9 mouse cellular contexts compared by ENCODE assay signal in the genomic region with DNA sequence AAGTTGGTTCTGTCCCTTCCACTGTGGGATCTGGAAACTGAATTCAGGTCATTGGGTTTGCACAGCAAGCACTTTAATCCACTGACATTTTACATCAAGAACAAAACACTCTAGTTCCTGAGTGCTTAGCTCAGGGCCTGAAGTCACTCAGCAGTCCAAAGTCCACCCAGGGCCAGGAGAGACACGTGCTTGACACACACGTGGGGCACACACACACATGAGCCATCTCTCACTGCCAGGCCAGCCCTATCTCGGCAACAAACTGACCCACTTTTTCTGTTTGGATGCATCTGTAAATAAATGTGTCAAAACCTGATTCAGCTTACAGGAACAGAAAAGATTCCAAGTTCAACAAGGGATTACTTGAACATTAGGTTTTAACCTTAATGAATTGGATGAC. TPM values are rescaled to one million over a fixed set of nuclear protein-coding genes. Genes with fewer than 3 reads are reported as not detected.
A peak's percentile ranks its signal among the peaks of the same experiment; 100 is the strongest.
DNase-seq lines count a peak whose midpoint lies in the region; ATAC-seq and TF ChIP-seq lines count a peak whose summit lies in the region.
"Had no signal": no experiment of that assay in that cellular context is flagged by ENCODE, and none has a peak within 500 bp of the region (broad histone marks: within the 10 kb centered on the region; RNA-seq: fewer than 3 reads in every experiment).

No protein-coding gene starts in this region.

- 54% methylated on average over 3 of the region's 3 CpGs for WGBS in heart, postnatal 0 days
- WGBS in forebrain, embryonic 11.5 days, result 79% methylated on average over 3 of the region's 3 CpGs
- 75% methylated on average over 3 of the region's 3 CpGs for WGBS in hindbrain, embryonic 14.5 days

- TF ChIP-seq EP300 in heart, postnatal 0 days (IDR thresholded peaks at IDR 0.05; ENCODE audit: low read depth), result no peak

- H3K36me3 ChIP-seq in heart, postnatal 0 days (replicated peaks; ENCODE audit: control insufficient read depth, insufficient read depth, low read length), result no peaks in the 10 kb centered on the region
- no peaks in the 10 kb centered on the region for H3K36me3 ChIP-seq in forebrain, embryonic 11.5 days (ENCODE audit: control insufficient read depth, insufficient read depth, low read length)
- no peaks in the 10 kb centered on the region for H3K36me3 ChIP-seq in hindbrain, embryonic 14.5 days (replicated peaks; ENCODE audit: control insufficient read depth, insufficient read depth)
- H3K36me3 ChIP-seq: lung, embryonic 15.5 days had no signal

- no peaks in the 10 kb centered on the region for H3K27me3 ChIP-seq in heart, postnatal 0 days (ENCODE audit: control insufficient read depth, insufficient read depth, low read length)
- peaks cover 13% of the 10 kb centered on the region; the same call in 1 of the 2 replicates for H3K27me3 ChIP-seq in forebrain, embryonic 11.5 days (ENCODE audit: control insufficient read depth, insufficient read depth, low read length)
- no peaks in the 10 kb centered on the region for H3K27me3 ChIP-seq in hindbrain, embryonic 14.5 days (ENCODE audit: control insufficient read depth, insufficient read depth, low read length)
- H3K27me3 ChIP-seq: lung, embryonic 15.5 days had no signal

- H3K4me3 ChIP-seq in heart, postnatal 0 days (ENCODE audit: low read depth, low read length), result no peak overlapping the region
- no peak overlapping the region for H3K4me3 ChIP-seq in brown adipose tissue, adult 24 weeks (ENCODE audit: insufficient read depth, low read depth, low read length)
- H3K4me3 ChIP-seq in forebrain, embryonic 11.5 days (ENCODE audit: low read depth, low read length), result no peak overlapping the region
- H3K4me3 ChIP-seq in hindbrain, embryonic 14.5 days (replicated peaks; ENCODE audit: low read length), result no peak overlapping the region
- H3K4me3 ChIP-seq: lung, embryonic 15.5 days had no signal

- H3K27ac ChIP-seq in heart, postnatal 0 days (ENCODE audit: low read depth), result peak overlapping the region; percentile 2; the same call in 1 of the 2 replicates
- peak overlapping the region; percentile 64 for H3K27ac ChIP-seq in brown adipose tissue, adult 24 weeks (replicated peaks; ENCODE audit: low read depth, low read length)
- H3K27ac ChIP-seq in forebrain, embryonic 11.5 days (ENCODE audit: low read depth, low read length), result no peak overlapping the region
- no peak overlapping the region for H3K27ac ChIP-seq in hindbrain, embryonic 14.5 days
- H3K27ac ChIP-seq: lung, embryonic 15.5 days had no signal

- no peak overlapping the region for H3K4me2 ChIP-seq in heart, postnatal 0 days (ENCODE audit: low read depth, low read length)
- H3K4me2 ChIP-seq in forebrain, embryonic 11.5 days (ENCODE audit: low read depth, low read length, severe bottlenecking), result no peak overlapping the region
- H3K4me2 ChIP-seq in hindbrain, embryonic 14.5 days (replicated peaks), result no peak overlapping the region
- H3K4me2 ChIP-seq: lung, embryonic 15.5 days had no signal

- H3K9ac ChIP-seq in heart, postnatal 0 days (replicated peaks; ENCODE audit: low read depth, low read length), result no peak overlapping the region
- no peak overlapping the region for H3K9ac ChIP-seq in forebrain, embryonic 11.5 days (ENCODE audit: low read length)
- H3K9ac ChIP-seq in hindbrain, embryonic 14.5 days, result no peak overlapping the region
- H3K9ac ChIP-seq: lung, embryonic 15.5 days had no signal

- peak; percentile 26 for DNase-seq in heart, postnatal 0 days (ENCODE audit: low spot score)
- DNase-seq in heart, adult 8-10 months (ENCODE audit: low spot score), result no peak
- peak; percentile 90 to 92 for DNase-seq in kidney, adult 8-10 months
- DNase-seq in skeletal muscle tissue, adult 2 months (ENCODE audit: low read depth, low spot score), result peak; percentile 82
- no peak for DNase-seq in embryo, embryonic 9.5 days (ENCODE audit: extremely low spot score)
- DNase-seq in forebrain, embryonic 11.5 days (ENCODE audit: low spot score), result no peak
- no peak for DNase-seq in hindbrain, embryonic 14.5 days (ENCODE audit: low spot score)

- H3K9me3 ChIP-seq in heart, postnatal 0 days (replicated peaks; ENCODE audit: control insufficient read depth, low read length), result no peaks in the 10 kb centered on the region
- H3K9me3 ChIP-seq in forebrain, embryonic 11.5 days (ENCODE audit: control insufficient read depth, low read length), result no peaks in the 10 kb centered on the region
- no peaks in the 10 kb centered on the region for H3K9me3 ChIP-seq in hindbrain, embryonic 14.5 days (ENCODE audit: control insufficient read depth, low read length)
- H3K9me3 ChIP-seq: lung, embryonic 15.5 days had no signal

- no peak for TF ChIP-seq CTCF in heart, postnatal 0 days (IDR thresholded peaks at IDR 0.05; ENCODE audit: low read depth)

- no peak for ATAC-seq in heart, postnatal 0 days (ENCODE audit: insufficient read depth, low read depth)
- ATAC-seq in forebrain, embryonic 11.5 days (replicated peaks; ENCODE audit: low FRiP score), result no peak
- no peak for ATAC-seq in hindbrain, embryonic 14.5 days (ENCODE audit: low FRiP score)

- H3K4me1 ChIP-seq in heart, postnatal 0 days (ENCODE audit: control insufficient read depth, insufficient read depth), result peaks cover 44% of the 10 kb centered on the region
- H3K4me1 ChIP-seq in brown adipose tissue, adult 24 weeks (ENCODE audit: control insufficient read depth, insufficient read depth, insufficient read length, low read length), result peaks cover 21% of the 10 kb centered on the region
- peaks cover 22% of the 10 kb centered on the region for H3K4me1 ChIP-seq in forebrain, embryonic 11.5 days (replicated peaks; ENCODE audit: control insufficient read depth, insufficient read depth, low read length)
- peaks cover 33% of the 10 kb centered on the region for H3K4me1 ChIP-seq in hindbrain, embryonic 14.5 days (replicated peaks; ENCODE audit: control insufficient read depth, insufficient read depth, low read length)

RNA-seq across cellular contexts. Expression of gene Nfil3, which starts 6.2 kb away (rescaled TPM):
- total RNA-seq in heart, postnatal 0 days (2014; rRNA removed; ENCODE audit: low replicate concordance), result 16.5 and 18.0 TPM in 2 replicates
- polyA plus RNA-seq in heart, postnatal 0 days (2015; fragmentation: Nextera tagmentation; extraction: Ambion mirVana), result 20.0 and 20.3 TPM in 2 replicates
- total RNA-seq in heart, adult 8-10 months (2022), result 10 to 100 TPM; 11.5 to 23.7 (median 13.9) TPM
- polyA plus RNA-seq in brown adipose tissue, adult 24 weeks (2012; ENCODE audit: insufficient read depth, insufficient read length, missing spikeins), result 9.6 and 37.4 TPM in 2 replicates
- 16.1 and 17.8 TPM in 2 replicates for polyA plus RNA-seq in forebrain, embryonic 11.5 days (2014; fragmentation: Nextera tagmentation; extraction: Ambion mirVana)
- 45.2 and 45.6 TPM in 2 replicates for polyA plus RNA-seq in hindbrain, embryonic 14.5 days (2014; fragmentation: Nextera tagmentation; extraction: Ambion mirVana)

RNA-seq across cellular contexts. Expression of gene Auh, which starts 45.2 kb away (rescaled TPM):
- 56.4 and 61.3 TPM in 2 replicates for total RNA-seq in heart, postnatal 0 days (2014; rRNA removed; ENCODE audit: low replicate concordance)
- polyA plus RNA-seq in heart, postnatal 0 days (2015; fragmentation: Nextera tagmentation; extraction: Ambion mirVana), result 60.7 and 63.5 TPM in 2 replicates
- total RNA-seq in heart, adult 8-10 months (2022), result 100 to 1,000 TPM; 149 to 181 (median 160) TPM
- polyA plus RNA-seq in brown adipose tissue, adult 24 weeks (2012; ENCODE audit: insufficient read depth, insufficient read length, missing spikeins), result 196 and 200 TPM in 2 replicates
- 33.3 and 33.7 TPM in 2 replicates for polyA plus RNA-seq in forebrain, embryonic 11.5 days (2014; fragmentation: Nextera tagmentation; extraction: Ambion mirVana)
- polyA plus RNA-seq in hindbrain, embryonic 14.5 days (2014; fragmentation: Nextera tagmentation; extraction: Ambion mirVana), result 57.6 and 62.4 TPM in 2 replicates

Comparison
In these comparisons a context has a peak if more than half of its experiments do, and no peak if none do; other contexts are left out.
1. DNase-seq: peak in heart, postnatal 0 days (single experiment), kidney, adult 8-10 months (2 of 2) and skeletal muscle tissue, adult 2 months (single experiment); none in heart, adult 8-10 months (single experiment), embryo, embryonic 9.5 days (single experiment), forebrain, embryonic 11.5 days (single experiment) and hindbrain, embryonic 14.5 days (single experiment).
2. H3K27ac ChIP-seq: peak in heart, postnatal 0 days (single experiment) and brown adipose tissue, adult 24 weeks (single experiment); none in forebrain, embryonic 11.5 days (single experiment) and hindbrain, embryonic 14.5 days (single experiment).